Mouse (Mus musculus): ENCODE data around the gene Polr3gl.
A peak's percentile ranks its signal among the peaks of the same experiment; 100 is the strongest.

GRCm38 (mm10) chr3:96595661-96596060 is 1.7 kb upstream of the Polr3gl start:
- no peak for TF ChIP-seq CTCF (IDR thresholded peaks at IDR 0.05; ENCODE audit: extremely low read depth, insufficient read depth, low read length)
- TF ChIP-seq POLR2A (IDR thresholded peaks at IDR 0.05; ENCODE audit: extremely low read depth, insufficient read depth, low read length), result peak; percentile 77
